Mouse (Mus musculus) liver, embryonic 11.5 days (tissue): ENCODE results near the gene 2810004N23Rik. TPM values are rescaled to one million over a fixed set of nuclear protein-coding genes. Genes with fewer than 3 reads are reported as not detected.

ENCODE experiments used
- ATAC-seq: fragments of 200-750 bp; cut with Nextera tagmentation; replicated peaks from 2 replicates; pipeline ENCODE4 v1.8.0; 2017; ENCODE audit warnings: moderate number of reproducible peaks, mild to moderate bottlenecking, moderate TSS enrichment, moderate library complexity; ENCODE audit not compliant: low FRiP score
- DNase-seq: peaks from one replicate; pipeline ENCODE4 v3.0.0-alpha.2; 2017; ENCODE audit warnings: low spot score
- H3K27ac ChIP-seq: fragments of 300-500 bp; sonication (generic); 2 replicates; pipeline ENCODE4 v1.5.1; 2014; ENCODE audit warnings: mild to moderate bottlenecking, low read depth, low read length, control low read depth
- H3K27me3 ChIP-seq: fragments of 300-500 bp; sonication (generic); replicated peaks from 2 replicates; pipeline ENCODE4 v1.6.1; 2014; ENCODE audit warnings: low read length, mixed read lengths; ENCODE audit not compliant: control insufficient read depth, insufficient read depth
- H3K36me3 ChIP-seq: fragments of 300-500 bp; sonication (generic); 2 replicates; pipeline ENCODE4 v1.6.1; 2014; ENCODE audit warnings: mild to moderate bottlenecking, low read length, moderate library complexity, mixed read lengths; ENCODE audit not compliant: control insufficient read depth, insufficient read depth
- H3K4me1 ChIP-seq: fragments of 300-500 bp; sonication (generic); replicated peaks from 2 replicates; pipeline ENCODE4 v1.6.1; 2014; ENCODE audit warnings: low read length, mixed read lengths; ENCODE audit not compliant: control insufficient read depth, insufficient read depth
- H3K4me2 ChIP-seq: fragments of 300-500 bp; sonication (generic); 2 replicates; pipeline ENCODE4 v1.6.1; 2014; ENCODE audit warnings: mild to moderate bottlenecking, control low read depth, moderate library complexity
- H3K4me3 ChIP-seq: fragments of 300-500 bp; sonication (generic); 2 replicates; pipeline ENCODE4 v1.5.1; 2014; ENCODE audit warnings: low read depth, low read length, control low read depth
- H3K9ac ChIP-seq: fragments of 300-500 bp; sonication (generic); 2 replicates; pipeline ENCODE4 v1.6.1; 2014; ENCODE audit warnings: low read depth, low read length, control low read depth
- H3K9me3 ChIP-seq: fragments of 300-500 bp; sonication (generic); 2 replicates; pipeline ENCODE4 v1.6.1; 2016; ENCODE audit warnings: low read length, inconsistent platforms, mixed read lengths; ENCODE audit not compliant: control insufficient read depth
- WGBS: fragments of 180-500 bp; shearing (Covaris S2); extraction: QIAGEN DNeasy Blood & Tissue Kit; methylation state at CpG from one replicate; pipeline ENCODE4 v1.1.7; 2014; 5-methylcytosine and 5-hydroxymethylcytosine counted together
- polyA plus RNA-seq: library from polyadenylated mRNA; unstranded; fragments of >200 nt; fragmentation: Nextera tagmentation; extraction: Ambion mirVana; gene quantifications from 2 replicates; pipeline ENCODE4 v1.2.1, GENCODE M21; 2014

Gene 2810004N23Rik
- polyA plus RNA-seq, 1 experiment from 2014 or later, result 71.5 TPM

DNA sequence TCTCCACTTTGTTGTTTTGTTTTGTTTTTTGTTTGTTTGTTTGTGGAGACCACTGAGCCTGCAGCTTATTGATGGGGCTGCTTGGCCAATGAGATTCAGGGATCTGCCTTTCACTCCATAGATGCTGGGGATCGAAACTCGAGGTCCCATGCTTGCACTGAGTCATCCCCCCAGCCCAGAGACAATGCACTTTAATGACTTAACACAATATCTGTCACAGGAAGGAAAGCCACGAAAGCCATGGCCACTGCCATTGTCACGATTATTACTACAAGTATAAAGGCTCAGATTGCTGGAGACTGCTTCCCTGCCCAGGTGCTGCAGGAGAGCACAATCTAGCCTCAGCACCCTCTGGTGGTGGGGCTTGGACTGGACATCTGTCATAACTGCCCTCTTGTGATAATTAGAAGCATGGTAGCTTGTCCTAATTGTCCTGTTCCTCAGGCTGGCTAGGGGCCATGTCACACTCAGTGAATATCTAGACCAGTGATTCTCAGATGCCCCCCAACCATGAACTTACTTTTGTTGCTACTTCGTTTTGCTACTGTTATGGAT lies 52.8 kb downstream of the 2810004N23Rik start:
- H3K4me3 ChIP-seq, result no peak overlapping the region
- no peaks in the 10 kb centered on the region for H3K36me3 ChIP-seq
- 55% methylated on average over 5 of the region's 5 CpGs for WGBS
- no peaks in the 10 kb centered on the region for H3K4me1 ChIP-seq
- no peak overlapping the region for H3K4me2 ChIP-seq
- no peaks in the 10 kb centered on the region for H3K9me3 ChIP-seq
- H3K27ac ChIP-seq, result no peak overlapping the region
- DNase-seq (no peak), ATAC-seq (no peak)
- no peaks in the 10 kb centered on the region for H3K27me3 ChIP-seq
- H3K9ac ChIP-seq, result no peak overlapping the region

DNA sequence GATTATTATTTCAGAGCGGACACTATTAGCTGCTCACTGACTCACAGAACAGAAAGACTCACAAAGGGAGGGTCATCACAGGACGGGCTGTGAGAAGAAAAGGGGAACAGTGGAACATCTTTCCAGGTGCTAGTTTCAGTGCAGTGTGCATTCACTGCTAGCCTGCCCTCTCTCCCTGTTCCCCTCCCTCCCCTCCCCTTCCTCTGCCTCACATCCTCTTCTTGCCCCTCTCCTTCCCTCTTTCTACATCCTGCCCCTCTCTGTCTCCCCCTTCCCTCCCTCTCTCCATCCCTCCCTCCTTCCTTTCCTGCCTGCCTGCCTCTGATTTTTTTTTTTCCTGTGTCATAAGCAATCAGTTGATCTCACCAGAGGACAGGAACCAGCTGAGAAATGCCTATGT lies 53.5 kb downstream of the 2810004N23Rik start:
- ATAC-seq (no peak), DNase-seq (no peak)
- Histone ChIP-seq H3K27me3 (no peaks in the 10 kb centered on the region), H3K4me2 (no peak overlapping the region), H3K9me3 (no peaks in the 10 kb centered on the region), H3K36me3 (no peaks in the 10 kb centered on the region), H3K4me3 (no peak overlapping the region), H3K9ac (no peak overlapping the region), H3K27ac (no peak overlapping the region), H3K4me1 (no peaks in the 10 kb centered on the region)
- 55% methylated on average over 2 of the region's 2 CpGs for WGBS

GRCm38 (mm10) chr8:124805990-124806389 lies 56.9 kb downstream of the 2810004N23Rik start:
- H3K4me1 ChIP-seq, result no peaks in the 10 kb centered on the region
- no peak overlapping the region for H3K4me3 ChIP-seq
- no peaks in the 10 kb centered on the region for H3K36me3 ChIP-seq
- 0 out of 2 replicates have a peak, but pooled peaks cover 3% of the 10 kb centered on the region for H3K27me3 ChIP-seq
- ATAC-seq (no peak), DNase-seq (no peak)
- WGBS, result 84% methylated on average over 4 of the region's 4 CpGs
- H3K4me2 ChIP-seq, result no peak overlapping the region
- no peak overlapping the region for H3K27ac ChIP-seq
- H3K9ac ChIP-seq, result no peak overlapping the region
- H3K9me3 ChIP-seq, result no peaks in the 10 kb centered on the region

- WGBS, result 42% methylated on average over 12 of the region's 12 CpGs
Measured at GRCm38 (mm10) chr8:124803824-124804702, 58.9 kb downstream of the 2810004N23Rik start.

DNA sequence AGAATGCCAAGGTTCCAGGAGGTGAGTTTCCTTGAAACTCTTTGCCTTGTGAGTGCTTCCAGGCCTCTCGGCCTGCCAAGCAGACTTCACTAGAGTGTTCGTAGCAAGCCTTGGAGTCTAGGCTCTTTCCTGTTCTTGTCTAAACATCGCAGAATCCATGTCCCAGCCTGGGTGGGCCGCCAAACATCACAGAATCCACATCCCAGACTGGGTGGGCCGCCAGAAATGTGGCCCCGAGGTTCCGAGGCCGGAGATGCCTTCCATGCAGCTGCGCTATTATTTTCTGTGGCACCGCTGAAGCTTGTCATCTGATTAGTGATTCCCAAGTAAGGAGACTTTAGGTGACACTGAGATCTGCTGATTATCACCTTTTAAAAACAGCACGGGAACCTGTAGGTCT lies 62.4 kb downstream of the 2810004N23Rik start:
- 29% methylated on average over 11 of the region's 11 CpGs for WGBS
- ATAC-seq, result no peak

More at GRCm38 (mm10) chr8:124803824-124804702, 58.9 kb downstream of the 2810004N23Rik start:
- Histone ChIP-seq H3K4me2 (no peak overlapping the region), H3K27me3 (0 out of 2 replicates have a peak, but pooled peaks cover 5% of the 10 kb centered on the region), H3K4me3 (no peak overlapping the region), H3K36me3 (no peaks in the 10 kb centered on the region), H3K9me3 (no peaks in the 10 kb centered on the region), H3K27ac (no peak overlapping the region), H3K9ac (no peak overlapping the region), H3K4me1 (no peaks in the 10 kb centered on the region)
- no peak for ATAC-seq
- DNase-seq, result no peak

GRCm38 (mm10) chr8:124795781-124796488 lies 67.0 kb downstream of the 2810004N23Rik start:
- Histone ChIP-seq H3K4me3 (no peak overlapping the region), H3K4me2 (no peak overlapping the region), H3K27ac (no peak overlapping the region), H3K36me3 (no peaks in the 10 kb centered on the region), H3K9me3 (no peaks in the 10 kb centered on the region), H3K27me3 (peaks cover 72% of the 10 kb centered on the region), H3K9ac (no peak overlapping the region), H3K4me1 (peaks cover 15% of the 10 kb centered on the region)
- WGBS, result 68% methylated on average over 8 of the region's 8 CpGs
- ATAC-seq, result no peak
- DNase-seq, result no peak

More for the DNA sequence above, 62.4 kb downstream of the 2810004N23Rik start:
- Histone ChIP-seq H3K4me2 (no peak overlapping the region), H3K36me3 (no peaks in the 10 kb centered on the region), H3K4me3 (no peak overlapping the region), H3K27ac (no peak overlapping the region), H3K9ac (no peak overlapping the region), H3K4me1 (no peaks in the 10 kb centered on the region), H3K27me3 (peaks cover 29% of the 10 kb centered on the region), H3K9me3 (no peaks in the 10 kb centered on the region)
- DNase-seq, result no peak

DNA sequence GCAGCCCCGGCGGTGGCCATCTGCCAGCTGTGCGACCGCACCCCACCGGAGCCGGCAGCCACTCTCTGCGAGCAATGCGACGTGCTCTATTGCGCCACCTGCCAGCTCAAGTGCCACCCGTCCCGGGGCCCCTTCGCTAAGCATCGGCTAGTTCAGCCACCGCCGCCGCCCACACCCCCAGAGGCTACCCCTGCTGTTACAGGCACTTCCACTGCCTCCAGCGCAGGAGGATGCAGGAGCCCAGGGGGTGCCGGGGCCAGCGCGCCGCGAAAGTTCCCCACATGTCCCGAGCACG lies 68.5 kb downstream of the 2810004N23Rik start:
- peak overlapping the region; percentile 62 for H3K4me3 ChIP-seq
- H3K4me1 ChIP-seq, result peaks cover 15% of the 10 kb centered on the region
- H3K27ac ChIP-seq, result no peak overlapping the region
- H3K9me3 ChIP-seq, result no peaks in the 10 kb centered on the region
- 3% methylated on average over 25 of the region's 25 CpGs for WGBS
- no peaks in the 10 kb centered on the region for H3K36me3 ChIP-seq
- peak; percentile 54 for DNase-seq
- no peak overlapping the region for H3K9ac ChIP-seq
- peaks cover 74% of the 10 kb centered on the region for H3K27me3 ChIP-seq
- H3K4me2 ChIP-seq, result peak overlapping the region; percentile 96
- no peak; the same call in 1 of the 2 replicates for ATAC-seq

GRCm38 (mm10) chr8:124793661-124794485 lies 69.0 kb downstream of the 2810004N23Rik start:
- Histone ChIP-seq H3K9ac (no peak overlapping the region), H3K36me3 (no peaks in the 10 kb centered on the region), H3K4me1 (peaks cover 15% of the 10 kb centered on the region), H3K27me3 (peaks cover 74% of the 10 kb centered on the region), H3K4me3 (peak overlapping the region; percentile 62), H3K9me3 (no peaks in the 10 kb centered on the region), H3K4me2 (peak overlapping the region; percentile 96), H3K27ac (no peak overlapping the region)
- no peak for DNase-seq
- WGBS, result 3% methylated on average over 74 of the region's 81 CpGs
- 0 out of 2 replicates have a peak, but pooled peaks have one; percentile 9 for ATAC-seq
